Mouse (Mus musculus) CH12.LX (cell line): ENCODE results near the gene Gsdma2.

ENCODE experiments used
- CHD1 ChIP-seq: IDR thresholded peaks from 2 replicates; pipeline ENCODE4 v1.6.1; 2012; ENCODE audit warnings: low read depth, low read length, improper control_type of control experiment, inconsistent platforms
- CTCF ChIP-seq, 2 experiments: IDR thresholded peaks in 1 of 2; conservative IDR thresholded peaks in 1 of 2; 2 replicates each; pipeline ENCODE4 v1.5.1; 2011 to 2012; ENCODE audit warnings: low read depth in 2 of 2, low read length in 2 of 2, improper control_type of control experiment in 1 of 2, inconsistent platforms in 1 of 2, mild to moderate bottlenecking in 1 of 2, moderate library complexity in 1 of 2
- E2F4 ChIP-seq: IDR thresholded peaks from 2 replicates; pipeline ENCODE4 v1.6.1; 2011; ENCODE audit warnings: low read depth, low read length, improper control_type of control experiment; ENCODE audit not compliant: insufficient replicate concordance
- ELF1 ChIP-seq: IDR thresholded peaks from 2 replicates; pipeline ENCODE4 v1.6.1; 2014; ENCODE audit warnings: low read depth, mild to moderate bottlenecking, inconsistent platforms, low read length, improper control_type of control experiment
- EP300 ChIP-seq: IDR thresholded peaks from 2 replicates; pipeline ENCODE4 v1.6.1; 2011; ENCODE audit warnings: low read length, improper control_type of control experiment
- MAZ ChIP-seq: IDR thresholded peaks from 2 replicates; pipeline ENCODE4 v1.6.1; 2012; ENCODE audit warnings: low read depth, mild to moderate bottlenecking, inconsistent platforms, low read length, improper control_type of control experiment, moderate library complexity
- POLR2A ChIP-seq: IDR thresholded peaks from 2 replicates; pipeline ENCODE4 v1.6.1; 2011; ENCODE audit warnings: low read depth, mild to moderate bottlenecking, improper control_type of control experiment, low read length
- RAD21 ChIP-seq: IDR thresholded peaks from 2 replicates; pipeline ENCODE4 v1.6.1; 2011; ENCODE audit warnings: low read depth, mild to moderate bottlenecking, low read length, improper control_type of control experiment, moderate library complexity

DNA sequence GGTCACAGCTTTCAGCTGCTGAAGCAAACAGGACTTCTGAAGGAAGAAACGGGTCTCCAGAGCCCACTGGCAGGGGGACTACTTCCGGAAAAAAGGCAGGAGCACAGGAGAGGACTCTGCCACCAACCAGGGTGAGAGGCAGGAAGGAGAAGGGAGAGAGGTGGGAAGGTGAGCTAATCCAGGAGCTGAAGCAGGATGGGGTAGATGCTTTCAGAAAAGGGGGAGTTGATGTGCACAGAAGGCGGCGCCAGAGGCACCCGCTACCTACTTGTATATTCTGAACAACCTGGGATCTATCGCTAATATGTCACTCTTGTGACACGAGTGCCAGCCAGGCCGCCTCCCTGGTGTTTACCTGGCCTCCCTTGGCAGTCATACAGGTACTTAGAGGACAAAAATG is 48.6 kb upstream of the Gsdma2 start, which contains the start of gene Lrrc3c:
- TF ChIP-seq RAD21 (no peak), EP300 (no peak), ELF1 (no peak), CHD1 (no peak), CTCF (conservative IDR thresholded peaks at IDR 0.05 in 1 of 2, IDR thresholded peaks at IDR 0.05 in 1 of 2; ENCODE audit: low read depth in 2 of 2, low read length in 2 of 2) (no peak), E2F4 (no peak), POLR2A (no peak), MAZ (no peak)
